In the genomic region with DNA sequence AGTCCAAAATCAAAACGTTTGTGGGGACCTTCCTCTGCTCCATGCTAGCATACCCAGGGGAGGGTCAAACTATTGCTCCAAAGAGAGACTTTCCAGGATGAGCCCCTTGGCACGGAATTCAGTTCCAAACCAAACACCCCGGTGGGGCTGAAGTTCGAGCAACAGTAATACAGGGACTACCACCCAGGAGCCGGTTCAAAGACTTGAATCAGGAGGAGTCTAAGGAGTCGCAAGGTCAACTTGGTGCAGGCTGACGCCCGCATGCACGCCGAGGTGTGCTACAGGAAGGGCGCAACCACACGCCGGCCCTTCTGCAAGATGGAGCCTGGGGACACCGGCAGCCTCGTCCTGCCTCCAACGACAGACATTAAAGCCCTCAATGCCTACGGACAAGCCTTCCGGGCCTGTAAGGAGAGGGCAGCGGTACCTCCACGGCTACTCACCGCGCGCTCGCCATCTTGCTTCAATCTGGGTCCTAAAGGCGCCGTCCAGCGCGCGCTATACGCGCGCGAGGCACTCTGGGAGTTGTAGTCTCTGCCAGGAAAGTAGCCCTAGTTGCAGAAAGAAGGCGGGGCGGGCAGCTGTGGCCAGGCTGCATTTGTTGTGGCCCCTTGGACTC, we compare ENCODE assay signal across 8 mouse cellular contexts. TPM values are rescaled to one million over a fixed set of nuclear protein-coding genes. Genes with fewer than 3 reads are reported as not detected.
DNase-seq lines count a peak whose midpoint lies in the region; ATAC-seq and TF ChIP-seq lines count a peak whose summit lies in the region.

Gene Mrpl42, minus strand, starts transcription at position 478 of the 619 bp plus-strand sequence.

- H3K36me3 ChIP-seq in G1E (replicated peaks): peaks cover 24% of the 10 kb centered on the region
- no peaks in the 10 kb centered on the region for H3K36me3 ChIP-seq in forebrain, embryonic 16.5 days (ENCODE audit: control insufficient read depth, insufficient read depth)
- no peaks in the 10 kb centered on the region; the same call in 1 of the 2 replicates for H3K36me3 ChIP-seq in liver, postnatal 0 days (replicated peaks; ENCODE audit: insufficient read depth, low read length)
- 0 out of 2 replicates have a peak, but pooled peaks cover 7% of the 10 kb centered on the region for H3K36me3 ChIP-seq in neural tube, embryonic 14.5 days (ENCODE audit: control insufficient read depth, insufficient read depth, low read length)
- no peaks in the 10 kb centered on the region for H3K36me3 ChIP-seq in testis, adult 2 months (ENCODE audit: control insufficient read depth, insufficient read depth, low read length)

- TF ChIP-seq POLR2A in testis, adult 2 months (IDR thresholded peaks at IDR 0.05; ENCODE audit: control insufficient read depth, low read depth, low read length): peak; percentile 59

- intact Hi-C loops in heart, postnatal 25 days (cut with DNase I): loop anchor here (1.0 kb wide), 1 partner anchor 13 kb away; no protein-coding TSS in a partner anchor

- no peak for TF ChIP-seq EP300 in liver, postnatal 0 days (IDR thresholded peaks at IDR 0.05; ENCODE audit: low read depth)

- H3K27me3 ChIP-seq in G1E (ENCODE audit: insufficient read depth, low read length): peaks cover 3% of the 10 kb centered on the region
- no peaks in the 10 kb centered on the region for H3K27me3 ChIP-seq in forebrain, embryonic 16.5 days (replicated peaks; ENCODE audit: control insufficient read depth, insufficient read depth, low read length)
- H3K27me3 ChIP-seq in liver, postnatal 0 days (ENCODE audit: insufficient read depth, low read length): no peaks in the 10 kb centered on the region
- H3K27me3 ChIP-seq in neural tube, embryonic 14.5 days (ENCODE audit: control insufficient read depth, insufficient read depth, low read length): no peaks in the 10 kb centered on the region
- no peaks in the 10 kb centered on the region for H3K27me3 ChIP-seq in testis, adult 2 months (ENCODE audit: control insufficient read depth, insufficient read depth, low read length)

- H3K27ac ChIP-seq in forebrain, embryonic 16.5 days (ENCODE audit: low read length): peak within 1 kb of the TSS; percentile 79
- H3K27ac ChIP-seq in liver, postnatal 0 days (ENCODE audit: low read depth): peak within 1 kb of the TSS; percentile 82
- H3K27ac ChIP-seq in neural tube, embryonic 14.5 days (ENCODE audit: low read depth, low read length): peak within 1 kb of the TSS; percentile 84
- peak within 1 kb of the TSS; percentile 67; the same call in 1 of the 2 replicates for H3K27ac ChIP-seq in testis, adult 2 months (ENCODE audit: control insufficient read depth, insufficient read depth, low read depth, low read length)

- H3K9me3 ChIP-seq in G1E (replicated peaks): no peaks in the 10 kb centered on the region
- H3K9me3 ChIP-seq in forebrain, embryonic 16.5 days (ENCODE audit: control insufficient read depth, low read length): no peaks in the 10 kb centered on the region
- H3K9me3 ChIP-seq in liver, postnatal 0 days (ENCODE audit: low read length): no peaks in the 10 kb centered on the region
- no peaks in the 10 kb centered on the region for H3K9me3 ChIP-seq in neural tube, embryonic 14.5 days (ENCODE audit: control insufficient read depth, low read length)

- H3K9ac ChIP-seq in forebrain, embryonic 16.5 days (replicated peaks; ENCODE audit: low read depth, low read length): peak within 1 kb of the TSS; percentile 92
- peak within 1 kb of the TSS; percentile 76 for H3K9ac ChIP-seq in liver, postnatal 0 days (replicated peaks)
- H3K9ac ChIP-seq in neural tube, embryonic 14.5 days (replicated peaks; ENCODE audit: low read depth, low read length): peak within 1 kb of the TSS; percentile 78

- peak within 1 kb of the TSS; percentile 95 for H3K4me3 ChIP-seq in G1E (ENCODE audit: low read depth, low read length)
- peak within 1 kb of the TSS; percentile 82 for H3K4me3 ChIP-seq in forebrain, embryonic 16.5 days (replicated peaks; ENCODE audit: low read length)
- H3K4me3 ChIP-seq in liver, postnatal 0 days (ENCODE audit: low read depth, low read length): peak within 1 kb of the TSS; percentile 82
- peak within 1 kb of the TSS; percentile 72 for H3K4me3 ChIP-seq in neural tube, embryonic 14.5 days (ENCODE audit: low read depth, low read length)
- H3K4me3 ChIP-seq in testis, adult 2 months (ENCODE audit: control insufficient read depth, low read depth, low read length): peak within 1 kb of the TSS; percentile 92

- peak; percentile 87 for ATAC-seq in G1E (ENCODE audit: extremely low read depth, insufficient number of reproducible peaks, low FRiP score, poor library complexity, severe bottlenecking)
- peak; percentile 98 for ATAC-seq in forebrain, embryonic 16.5 days
- peak; percentile 97 for ATAC-seq in liver, postnatal 0 days
- ATAC-seq in neural tube, embryonic 14.5 days (ENCODE audit: low read depth): peak; percentile 97

- TF ChIP-seq CTCF in G1E (IDR thresholded peaks at IDR 0.05; ENCODE audit: low read depth, low read length): no peak
- TF ChIP-seq CTCF in liver, postnatal 0 days (IDR thresholded peaks at IDR 0.05; ENCODE audit: low read depth): no peak
- no peak for TF ChIP-seq CTCF in testis, adult 2 months (IDR thresholded peaks at IDR 0.05; ENCODE audit: control insufficient read depth, insufficient read depth, insufficient replicate concordance, low read depth, low read length)

- H3K4me2 ChIP-seq in forebrain, embryonic 16.5 days (ENCODE audit: low read length): peak within 1 kb of the TSS; percentile 51
- H3K4me2 ChIP-seq in liver, postnatal 0 days (ENCODE audit: low read depth, low read length): peak within 1 kb of the TSS; percentile 88
- H3K4me2 ChIP-seq in neural tube, embryonic 14.5 days (ENCODE audit: low read depth, low read length): peak within 1 kb of the TSS; percentile 53

- DNase-seq in G1E (ENCODE audit: low spot score): peak; percentile 76
- peak; percentile 89 to 94 for DNase-seq in cerebellum, adult 18-20 months
- DNase-seq in heart, postnatal 25 days (ENCODE audit: low spot score): peak; percentile 67
- peak; percentile 89 for DNase-seq in layer of hippocampus, adult 11-12 months (ENCODE audit: low spot score)
- peak; percentile 90 for DNase-seq in liver, postnatal 0 days

- under 1% methylated on average over 35 of the region's 35 CpGs for WGBS in forebrain, embryonic 16.5 days
- WGBS in liver, postnatal 0 days (ENCODE audit: insufficient replicate concordance): under 1% methylated on average over 35 of the region's 35 CpGs
- WGBS in neural tube, embryonic 14.5 days: under 1% methylated on average over 35 of the region's 35 CpGs

- peaks cover 14% of the 10 kb centered on the region for H3K4me1 ChIP-seq in G1E (ENCODE audit: insufficient read depth, low read depth, low read length)
- peaks cover 8% of the 10 kb centered on the region for H3K4me1 ChIP-seq in forebrain, embryonic 16.5 days (replicated peaks; ENCODE audit: control insufficient read depth, insufficient read depth, low read length)
- H3K4me1 ChIP-seq in liver, postnatal 0 days (ENCODE audit: insufficient read depth): peaks cover 9% of the 10 kb centered on the region
- H3K4me1 ChIP-seq in neural tube, embryonic 14.5 days (ENCODE audit: control insufficient read depth, insufficient read depth, low read length): peaks cover 4% of the 10 kb centered on the region; the same call in 1 of the 2 replicates
- H3K4me1 ChIP-seq in testis, adult 2 months (ENCODE audit: control insufficient read depth, insufficient read depth, low read length): no peaks in the 10 kb centered on the region

RNA-seq across cellular contexts. Expression of gene Mrpl42, which starts in this region (rescaled TPM):
- total RNA-seq in G1E (2014; fragmentation: Nextera tagmentation) (111 and 113 TPM in 2 replicates), G1E (2017) (102 and 109 TPM in 2 replicates)
- 14.5 and 15.4 TPM in 2 replicates for polyA plus RNA-seq in G1E (2012)
- 220 and 229 TPM in 2 replicates for polyA plus RNA-seq in forebrain, embryonic 16.5 days (2015; fragmentation: Nextera tagmentation; extraction: Ambion mirVana)
- total RNA-seq in heart, postnatal 25 days (2021): 100 to 1,000 TPM; 456 to 473 TPM
- polyA plus RNA-seq in liver, postnatal 0 days (2015; fragmentation: Nextera tagmentation; extraction: Ambion mirVana): 163 and 168 TPM in 2 replicates
- polyA plus RNA-seq in neural tube, embryonic 14.5 days (2014; fragmentation: Nextera tagmentation; extraction: Ambion mirVana): 252 and 276 TPM in 2 replicates
- 56.5 and 64.5 TPM in 2 replicates for polyA plus RNA-seq in testis, adult 2 months (2012; rRNA removed)

Comparison
In these comparisons a context has a peak if more than half of its experiments do, and no peak if none do; other contexts are left out.
1. Peak in every context shown above with its lines: DNase-seq, ATAC-seq, H3K4me3 ChIP-seq and H3K27ac ChIP-seq.
2. RNA of gene Mrpl42 (total RNA-seq): 456 to 473 TPM in heart, postnatal 25 days; 102 to 113 TPM in G1E; every median in the first group is over 4 times any median in the second.